In the genomic region with DNA sequence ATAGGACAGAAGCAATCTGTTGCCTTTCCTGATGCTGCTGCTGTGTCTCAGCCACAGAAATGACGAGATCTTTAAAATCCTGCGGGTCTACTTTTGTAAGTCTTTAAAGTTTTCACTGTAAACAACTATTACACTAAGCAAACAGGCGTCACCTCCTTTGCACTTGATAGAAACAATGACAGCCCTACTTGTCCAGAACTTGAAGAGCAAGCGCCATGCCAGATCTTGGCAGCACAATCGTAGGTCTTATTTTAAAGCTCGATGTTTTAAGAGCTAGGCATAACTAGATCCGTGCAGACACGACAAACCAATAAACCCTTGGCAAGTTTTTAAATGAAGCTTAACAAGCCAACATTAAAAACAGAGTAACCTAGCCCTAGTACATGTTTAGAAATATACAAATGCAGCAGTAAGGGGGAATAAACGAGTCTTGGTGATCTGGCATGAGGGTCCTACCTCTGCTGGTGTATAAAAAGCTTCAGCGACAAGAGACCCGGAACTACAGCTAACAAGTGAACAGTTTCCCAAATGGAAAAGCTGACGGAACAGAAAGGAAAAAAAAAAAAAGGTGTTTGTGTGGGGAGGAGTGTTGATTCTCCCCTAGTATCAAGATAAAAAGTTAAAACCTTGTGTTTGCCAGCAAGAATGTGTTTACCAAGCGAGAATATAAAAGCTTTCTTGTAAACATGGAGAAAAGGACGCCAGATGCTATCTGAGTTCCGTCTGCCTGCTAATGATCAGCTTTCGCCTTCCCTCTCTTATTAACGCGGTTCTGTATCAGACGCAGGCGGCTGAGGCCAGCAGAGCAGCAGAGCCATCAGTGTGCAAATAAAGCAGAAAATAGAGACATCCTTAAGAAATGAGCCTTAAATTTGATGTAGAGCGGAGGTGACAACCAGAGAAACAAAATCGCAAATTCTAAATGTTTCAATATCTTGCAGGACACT, we compare ENCODE assay signal across 8 mouse cellular contexts. TPM values are rescaled to one million over a fixed set of nuclear protein-coding genes. Genes with fewer than 3 reads are reported as not detected.
DNase-seq lines count a peak whose midpoint lies in the region; ATAC-seq lines count a peak whose summit lies in the region.

No protein-coding gene starts in this region.

- intact Hi-C loops in left cerebral cortex, postnatal 14 days (cut with DNase I), result loop anchor here (2.0 to 10.0 kb wide), 4 partner anchors 280 to 973 kb away; no protein-coding TSS in a partner anchor

- 0 out of 2 replicates have a peak overlapping the region, but pooled peaks have one; percentile 2 for H3K27ac ChIP-seq in embryonic facial prominence, embryonic 12.5 days
- no peak overlapping the region for H3K27ac ChIP-seq in intestine, embryonic 15.5 days
- peak overlapping the region; percentile 100 for H3K27ac ChIP-seq in midbrain, embryonic 11.5 days (ENCODE audit: low read depth, low read length)

- H3K36me3 ChIP-seq in embryonic facial prominence, embryonic 12.5 days, result no peaks in the 10 kb centered on the region
- H3K36me3 ChIP-seq in intestine, embryonic 15.5 days, result no peaks in the 10 kb centered on the region
- H3K36me3 ChIP-seq in midbrain, embryonic 11.5 days (ENCODE audit: control insufficient read depth, insufficient read depth, low read length), result no peaks in the 10 kb centered on the region

- H3K9ac ChIP-seq in embryonic facial prominence, embryonic 12.5 days, result peak overlapping the region; percentile 51
- H3K9ac ChIP-seq in intestine, embryonic 15.5 days, result no peak overlapping the region
- H3K9ac ChIP-seq in midbrain, embryonic 11.5 days (ENCODE audit: low read length), result peak overlapping the region; percentile 82

- peaks cover 16% of the 10 kb centered on the region for H3K27me3 ChIP-seq in embryonic facial prominence, embryonic 12.5 days
- H3K27me3 ChIP-seq in intestine, embryonic 15.5 days (replicated peaks), result peaks cover 57% of the 10 kb centered on the region
- H3K27me3 ChIP-seq in midbrain, embryonic 11.5 days (ENCODE audit: control insufficient read depth, insufficient read depth, low read length), result no peaks in the 10 kb centered on the region

- peak overlapping the region; percentile 66 for H3K4me2 ChIP-seq in embryonic facial prominence, embryonic 12.5 days (replicated peaks)
- H3K4me2 ChIP-seq in intestine, embryonic 15.5 days (replicated peaks), result peak overlapping the region; percentile 94
- H3K4me2 ChIP-seq in midbrain, embryonic 11.5 days, result peak overlapping the region; percentile 90

- H3K9me3 ChIP-seq in embryonic facial prominence, embryonic 12.5 days, result no peaks in the 10 kb centered on the region
- no peaks in the 10 kb centered on the region for H3K9me3 ChIP-seq in intestine, embryonic 15.5 days
- H3K9me3 ChIP-seq in midbrain, embryonic 11.5 days (ENCODE audit: control insufficient read depth, low read length), result no peaks in the 10 kb centered on the region

- WGBS in embryonic facial prominence, embryonic 12.5 days, result 1% methylated on average over 22 of the region's 22 CpGs
- WGBS in intestine, embryonic 15.5 days, result 7% methylated on average over 22 of the region's 22 CpGs
- 1% methylated on average over 22 of the region's 22 CpGs for WGBS in midbrain, embryonic 11.5 days

- H3K4me3 ChIP-seq in embryonic facial prominence, embryonic 12.5 days, result peak overlapping the region; percentile 62
- peak overlapping the region; percentile 77 for H3K4me3 ChIP-seq in intestine, embryonic 15.5 days (replicated peaks)
- H3K4me3 ChIP-seq in midbrain, embryonic 11.5 days (ENCODE audit: low read depth, low read length), result peak overlapping the region; percentile 97

- peak; percentile 57 to 67 for DNase-seq in lung, adult 18-20 months
- DNase-seq in lung, postnatal 25 days (ENCODE audit: low spot score), result no peak
- peak; percentile 93 for DNase-seq in midbrain, embryonic 11.5 days (ENCODE audit: low spot score, missing footprints)
- no peak for DNase-seq in urinary bladder, postnatal 14 days (ENCODE audit: low spot score)
- DNase-seq in left cerebral cortex, postnatal 14 days (ENCODE audit: low spot score in 2 of 2), result no peak
- DNase-seq in urinary bladder, postnatal 36 days (ENCODE audit: low spot score in 2 of 2), result no peak

- peaks cover 25% of the 10 kb centered on the region; the same call in 1 of the 2 replicates for H3K4me1 ChIP-seq in embryonic facial prominence, embryonic 12.5 days
- peaks cover 28% of the 10 kb centered on the region for H3K4me1 ChIP-seq in intestine, embryonic 15.5 days (replicated peaks)
- H3K4me1 ChIP-seq in midbrain, embryonic 11.5 days (ENCODE audit: control insufficient read depth, insufficient read depth, low read length), result peaks cover 21% of the 10 kb centered on the region

- no peak for ATAC-seq in embryonic facial prominence, embryonic 12.5 days (ENCODE audit: insufficient number of reproducible peaks, insufficient read depth, low FRiP score, low TSS enrichment)
- ATAC-seq in intestine, embryonic 15.5 days, result no peak
- ATAC-seq in midbrain, embryonic 11.5 days (ENCODE audit: low FRiP score), result no peak

RNA-seq across cellular contexts. Expression of gene Irx5, which starts 2.6 kb away (rescaled TPM):
- polyA plus RNA-seq in embryonic facial prominence, embryonic 12.5 days (2016; fragmentation: Nextera tagmentation; extraction: Ambion mirVana), result 27.2 and 33.6 TPM in 2 replicates
- polyA plus RNA-seq in intestine, embryonic 15.5 days (2015; fragmentation: Nextera tagmentation; extraction: Ambion mirVana), result 0.11 and 0.13 TPM in 2 replicates
- 40.5 and 43.2 TPM in 2 replicates for polyA plus RNA-seq in midbrain, embryonic 11.5 days (2014; fragmentation: Nextera tagmentation; extraction: Ambion mirVana)
- not detected for total RNA-seq in left cerebral cortex, postnatal 14 days (2021)

Comparison
In these comparisons a context has a peak if more than half of its experiments do, and no peak if none do; other contexts are left out.
1. DNase-seq: peak in lung, adult 18-20 months (2 of 2) and midbrain, embryonic 11.5 days (single experiment); none in lung, postnatal 25 days (single experiment), urinary bladder, postnatal 14 days (single experiment), left cerebral cortex, postnatal 14 days (0 of 2) and urinary bladder, postnatal 36 days (0 of 2).
2. RNA of gene Irx5, which starts 2.6 kb away (polyA plus RNA-seq): 40.5 to 43.2 TPM in midbrain, embryonic 11.5 days and 27.2 to 33.6 TPM in embryonic facial prominence, embryonic 12.5 days; 0.11 to 0.13 TPM in intestine, embryonic 15.5 days; every median in the first group is over 10 times any median in the second.
3. Peak in every context shown above with its lines, with median percentiles within 50 percentile points of each other: H3K4me2 ChIP-seq and H3K4me3 ChIP-seq.